Comparison of ENCODE assay signal across 7 mouse cellular contexts in the genomic region with DNA sequence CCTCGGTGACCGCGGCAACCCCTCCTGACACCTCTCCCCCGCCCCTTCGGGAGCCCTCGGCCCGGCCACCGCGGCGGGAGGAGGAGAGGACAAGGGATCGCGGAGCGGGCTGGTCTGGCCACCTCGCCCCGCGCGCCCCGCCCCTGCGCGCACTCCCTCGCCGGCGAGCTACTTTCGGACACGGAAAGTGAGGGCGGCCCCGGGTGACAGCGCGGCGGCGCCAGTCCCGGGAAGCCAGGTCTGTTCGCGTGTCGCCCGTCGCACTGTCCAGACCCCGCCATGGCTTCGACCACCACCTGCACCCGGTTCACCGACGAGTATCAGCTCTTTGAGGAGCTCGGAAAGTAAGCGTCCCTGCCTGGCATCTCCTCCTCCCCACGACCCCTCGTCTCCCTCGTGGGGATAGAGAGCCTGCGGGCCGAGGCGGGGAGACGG. TPM values are rescaled to one million over a fixed set of nuclear protein-coding genes. Genes with fewer than 3 reads are reported as not detected.
DNase-seq lines count a peak whose midpoint lies in the region; ATAC-seq and TF ChIP-seq lines count a peak whose summit lies in the region.

No protein-coding gene starts in this region.

- no peaks in the 10 kb centered on the region for H3K9me3 ChIP-seq in intestine, postnatal 0 days (ENCODE audit: control insufficient read depth)
- no peaks in the 10 kb centered on the region for H3K9me3 ChIP-seq in midbrain, embryonic 15.5 days

- TF ChIP-seq CTCF in intestine, postnatal 0 days (IDR thresholded peaks at IDR 0.05; ENCODE audit: low read depth): no peak

- ATAC-seq in intestine, postnatal 0 days: peak; percentile 67
- peak; percentile 62 for ATAC-seq in midbrain, embryonic 15.5 days (replicated peaks)

- no peaks in the 10 kb centered on the region for H3K27me3 ChIP-seq in intestine, postnatal 0 days (replicated peaks; ENCODE audit: control insufficient read depth, insufficient read depth, low read length)
- H3K27me3 ChIP-seq in midbrain, embryonic 15.5 days (replicated peaks): no peaks in the 10 kb centered on the region; the same call in 1 of the 2 replicates

- under 1% methylated on average over 48 of the region's 51 CpGs for WGBS in intestine, postnatal 0 days
- WGBS in midbrain, embryonic 15.5 days: under 1% methylated on average over 51 of the region's 51 CpGs

- no peaks in the 10 kb centered on the region for H3K4me1 ChIP-seq in intestine, postnatal 0 days (replicated peaks; ENCODE audit: control insufficient read depth, insufficient read depth, low read length)
- no peaks in the 10 kb centered on the region for H3K4me1 ChIP-seq in midbrain, embryonic 15.5 days

- H3K36me3 ChIP-seq in intestine, postnatal 0 days (ENCODE audit: control insufficient read depth, insufficient read depth): peaks cover 8% of the 10 kb centered on the region
- no peaks in the 10 kb centered on the region for H3K36me3 ChIP-seq in midbrain, embryonic 15.5 days (replicated peaks)

- H3K4me2 ChIP-seq in intestine, postnatal 0 days (replicated peaks; ENCODE audit: low read depth): peak overlapping the region; percentile 87
- H3K4me2 ChIP-seq in midbrain, embryonic 15.5 days: peak overlapping the region; percentile 94

- peak overlapping the region; percentile 99 for H3K27ac ChIP-seq in intestine, postnatal 0 days (ENCODE audit: low read depth, low read length)
- H3K27ac ChIP-seq in midbrain, embryonic 15.5 days: peak overlapping the region; percentile 97

- DNase-seq in adipocyte (ENCODE audit: low spot score): peak; percentile 79
- DNase-seq in embryo, embryonic 11.5 days (ENCODE audit: low read depth, low spot score): peak; percentile 36
- DNase-seq in heart, adult 11 months: peak; percentile 99
- peak; percentile 54 for DNase-seq in liver
- peak; percentile 48 to 64 for DNase-seq in spleen, postnatal 10 days (ENCODE audit: low spot score in 2 of 2)

- peak overlapping the region; percentile 84 for H3K9ac ChIP-seq in intestine, postnatal 0 days (ENCODE audit: low read depth, low read length)
- peak overlapping the region; percentile 90 for H3K9ac ChIP-seq in midbrain, embryonic 15.5 days

- H3K4me3 ChIP-seq in intestine, postnatal 0 days (ENCODE audit: low read depth, low read length): peak overlapping the region; percentile 68
- peak overlapping the region; percentile 93 for H3K4me3 ChIP-seq in midbrain, embryonic 15.5 days

RNA-seq across cellular contexts. Expression of gene Camk2d, which starts 1.1 kb away (rescaled TPM):
- 42.6 and 50.4 TPM in 2 replicates for polyA plus RNA-seq in intestine, postnatal 0 days (2015; fragmentation: Nextera tagmentation; extraction: Ambion mirVana)
- polyA plus RNA-seq in midbrain, embryonic 15.5 days (2015; fragmentation: Nextera tagmentation; extraction: Ambion mirVana): 54.7 and 54.8 TPM in 2 replicates

Comparison
In these comparisons a context has a peak if more than half of its experiments do, and no peak if none do; other contexts are left out.
1. Peak in every context shown above with its lines: DNase-seq, ATAC-seq, H3K4me3 ChIP-seq and H3K27ac ChIP-seq.
2. DNase-seq: peak in every context shown above with its lines; median percentile 99 in heart, adult 11 months; 79 in adipocyte; 56 in spleen, postnatal 10 days; 54 in liver; 36 in embryo, embryonic 11.5 days.